14 mouse cellular contexts compared by ENCODE assay signal in the genomic region with DNA sequence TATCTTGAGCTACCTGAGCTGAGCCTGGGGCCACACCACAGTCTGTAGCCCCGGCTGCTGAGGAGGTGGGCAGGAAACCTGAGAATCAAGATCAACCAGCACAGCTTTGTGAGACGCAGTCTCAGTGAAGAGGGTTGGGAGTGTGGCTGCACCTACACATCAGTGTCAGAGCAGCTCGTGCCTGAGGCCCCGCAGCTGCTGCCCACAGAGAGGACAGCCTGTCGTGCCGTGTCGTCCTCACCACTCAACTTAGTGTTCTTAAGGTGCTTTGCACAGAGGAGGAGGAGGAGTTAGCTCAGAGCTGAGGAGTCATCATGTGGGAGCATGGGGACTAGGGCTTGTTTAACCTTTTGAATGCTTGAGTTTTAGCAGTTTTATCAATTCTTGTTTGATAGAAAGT.
"Had no signal": no experiment of that assay in that cellular context is flagged by ENCODE, and none has a peak within 500 bp of the region (broad histone marks: within the 10 kb centered on the region; RNA-seq: fewer than 3 reads in every experiment).

No protein-coding gene starts in this region.

- H3K9ac ChIP-seq: kidney, embryonic 15.5 days; limb, embryonic 15.5 days; liver, embryonic 12.5 days; lung, embryonic 14.5 days; neural tube, embryonic 12.5 days; stomach, embryonic 15.5 days had no signal

- H3K9me3 ChIP-seq: kidney, embryonic 15.5 days; limb, embryonic 15.5 days; liver, embryonic 12.5 days; neural tube, embryonic 12.5 days; stomach, embryonic 15.5 days had no signal

- ATAC-seq: intestine, embryonic 16.5 days; liver, embryonic 12.5 days had no signal

- H3K4me1 ChIP-seq: neural tube, embryonic 12.5 days; stomach, embryonic 15.5 days had no signal

- H3K27me3 ChIP-seq: kidney, embryonic 15.5 days; limb, embryonic 15.5 days; liver, embryonic 12.5 days; neural tube, embryonic 12.5 days; stomach, embryonic 15.5 days had no signal

- H3K27ac ChIP-seq: kidney, embryonic 15.5 days; left cerebral cortex, adult 2 months; limb, embryonic 15.5 days; liver, embryonic 12.5 days; neural tube, embryonic 12.5 days; stomach, embryonic 15.5 days had no signal

- H3K4me3 ChIP-seq: kidney, embryonic 15.5 days; left cerebral cortex, adult 2 months; limb, embryonic 15.5 days; liver, embryonic 12.5 days; myocyte; neural tube, embryonic 12.5 days; stomach, embryonic 15.5 days had no signal

- DNase-seq: kidney, adult 2 months; kidney, postnatal 14 days; lung, embryonic 14.5 days; lung, postnatal 10 days; lung, postnatal 4 days; thymus, postnatal 4 days had no signal

- H3K4me2 ChIP-seq: kidney, embryonic 15.5 days; limb, embryonic 15.5 days; liver, embryonic 12.5 days; lung, embryonic 14.5 days; neural tube, embryonic 12.5 days; stomach, embryonic 15.5 days had no signal
